Mouse (Mus musculus): ENCODE results near the gene Ccndbp1.
"Not testable (repeated sequence)": the region's sequence is repeated elsewhere in the genome, so short reads cannot be mapped to it uniquely, and the experiment has no call there.

Gene Ccndbp1

GRCm38 (mm10) chr2:121003586-121003985, 4.6 kb upstream of the Ccndbp1 start:
- DNase-seq (ENCODE audit: low spot score), result no peak

- no peak for DNase-seq (ENCODE audit: low spot score)
Observed at GRCm38 (mm10) chr2:121004018-121004811, 4.0 kb upstream of the Ccndbp1 start.

- DNase-seq (ENCODE audit: low spot score), result no peak
Observed at GRCm38 (mm10) chr2:121006986-121007385, 1.2 kb upstream of the Ccndbp1 start.

- no peak for DNase-seq (ENCODE audit: low spot score)
Observed at GRCm38 (mm10) chr2:121008664-121009007, 433 bp downstream of the Ccndbp1 start.

- DNase-seq (ENCODE audit: low spot score), result no peak
Observed at GRCm38 (mm10) chr2:121009071-121009677, 971 bp downstream of the Ccndbp1 start.

- no peak for DNase-seq (ENCODE audit: low spot score)
Observed at GRCm38 (mm10) chr2:121012676-121013075, 4.5 kb downstream of the Ccndbp1 start.

GRCm38 (mm10) chr2:121015507-121015906, 7.3 kb downstream of the Ccndbp1 start:
- no peak for DNase-seq (ENCODE audit: low spot score)

DNA sequence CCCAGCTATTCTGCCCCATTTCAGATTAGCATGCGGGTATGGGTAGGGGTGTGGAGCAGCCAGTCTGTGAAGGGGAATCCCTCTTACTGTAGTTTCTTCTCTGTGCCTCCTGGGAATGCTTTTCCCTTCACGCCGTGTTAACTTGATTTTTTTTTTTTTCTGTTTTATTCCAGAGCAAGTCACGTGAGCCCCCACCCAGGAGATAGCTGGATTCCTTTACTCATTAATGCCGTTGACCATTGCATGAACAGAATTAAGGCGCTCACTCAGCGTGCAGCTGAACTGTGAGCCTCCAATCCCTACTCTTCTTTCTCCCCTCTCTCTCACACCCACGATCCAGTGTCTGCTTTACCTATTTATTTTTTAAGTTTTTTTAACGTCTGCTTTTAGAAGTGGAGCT, 8.0 kb downstream of the Ccndbp1 start:
- no peak for DNase-seq (ENCODE audit: low spot score)

DNA sequence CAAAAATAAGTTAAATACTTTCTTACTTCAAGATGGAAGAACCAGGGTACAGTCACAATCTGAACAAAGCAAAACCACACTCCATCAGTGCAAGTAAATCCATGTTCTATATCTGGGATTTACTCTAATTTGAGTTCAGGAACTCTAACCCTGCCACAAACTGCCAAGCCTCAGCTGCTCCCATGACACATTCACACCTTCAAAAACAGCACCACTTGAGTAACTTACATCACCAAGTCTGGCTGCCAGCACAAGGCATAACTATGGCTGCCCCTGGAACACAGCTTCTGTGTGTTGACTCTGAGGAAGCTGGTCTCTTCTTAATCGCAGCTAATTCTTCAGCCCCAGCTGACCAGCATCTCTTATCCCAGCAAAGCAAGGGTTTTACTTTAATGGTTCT, 8.9 kb downstream of the Ccndbp1 start:
- no peak for DNase-seq (ENCODE audit: low spot score)

DNA sequence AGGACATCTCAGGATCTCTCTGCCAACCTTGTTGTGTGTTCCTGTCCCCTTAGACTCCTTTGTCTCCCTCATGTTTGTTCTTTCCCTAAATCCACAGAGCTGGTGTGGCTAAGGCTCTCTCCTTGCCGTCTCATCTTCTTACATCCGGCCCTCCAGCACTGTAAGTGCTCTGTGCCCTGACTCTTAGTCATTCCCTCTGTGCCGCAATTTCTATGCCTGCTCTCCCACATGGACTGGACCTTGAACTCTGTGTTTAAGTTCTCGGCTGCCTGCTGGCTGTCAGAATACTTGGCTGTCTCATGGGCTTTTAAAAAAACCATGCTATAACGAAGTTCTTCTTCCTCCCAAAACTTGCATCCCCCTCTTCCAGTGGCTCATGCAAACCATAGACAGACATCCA, 14.7 kb downstream of the Ccndbp1 start:
- DNase-seq (ENCODE audit: low spot score), result no peak

GRCm38 (mm10) chr2:121036733-121037341, 28.6 kb downstream of the Ccndbp1 start, which contains the start of gene Epb42:
Epb42 (minus strand) TSS chr2:121037072.
- no peak for DNase-seq (ENCODE audit: low spot score)

DNA sequence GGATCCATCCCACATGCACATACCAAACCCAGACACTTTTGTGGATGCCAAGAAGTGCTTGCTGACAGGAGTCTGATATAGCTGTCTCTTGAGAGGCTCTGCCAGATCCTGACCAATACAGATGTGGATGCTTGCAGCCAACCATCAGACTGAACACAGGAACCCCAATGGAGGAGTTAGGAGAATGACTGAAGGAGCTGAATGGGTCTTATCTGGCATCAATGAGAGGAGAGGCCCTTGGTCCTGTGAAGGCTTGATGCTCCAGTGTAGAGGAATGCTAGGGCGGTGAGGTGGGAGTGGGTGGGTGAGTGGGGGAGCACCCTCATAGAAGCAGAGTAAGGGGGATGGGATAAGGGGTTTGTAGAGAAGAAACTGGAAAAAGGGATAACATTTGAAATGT, 30.6 kb downstream of the Ccndbp1 start:
- not testable (repeated sequence) for DNase-seq (ENCODE audit: low spot score)

GRCm38 (mm10) chr2:121039382-121039781, 31.2 kb downstream of the Ccndbp1 start:
- no peak for DNase-seq (ENCODE audit: low spot score)

DNA sequence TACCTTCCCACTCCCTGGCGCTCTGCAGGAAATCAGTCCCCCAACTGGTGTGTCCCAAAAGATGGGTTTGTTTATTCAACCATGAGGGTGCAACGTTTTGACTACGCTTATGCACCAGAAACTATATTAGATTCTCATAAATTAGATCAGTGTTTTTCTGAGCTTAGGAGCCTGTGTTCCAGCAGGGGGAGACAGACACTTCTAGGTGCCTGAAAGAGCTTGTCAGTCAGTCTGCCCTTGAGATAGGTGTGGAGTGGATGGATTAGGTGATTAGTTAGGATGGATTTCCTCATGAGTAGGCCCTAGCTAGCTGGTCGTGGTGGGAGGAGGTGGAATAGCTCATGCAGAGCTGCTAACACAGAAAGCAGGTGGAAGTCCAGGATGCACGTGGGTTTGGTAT, 32.9 kb downstream of the Ccndbp1 start:
- DNase-seq (ENCODE audit: low spot score), result no peak

- no peak for DNase-seq (ENCODE audit: low spot score)
Observed at GRCm38 (mm10) chr2:121045653-121046052, 37.5 kb downstream of the Ccndbp1 start.

- no peak for DNase-seq (ENCODE audit: low spot score)
Observed at GRCm38 (mm10) chr2:121052176-121052575, 44.0 kb downstream of the Ccndbp1 start.

DNA sequence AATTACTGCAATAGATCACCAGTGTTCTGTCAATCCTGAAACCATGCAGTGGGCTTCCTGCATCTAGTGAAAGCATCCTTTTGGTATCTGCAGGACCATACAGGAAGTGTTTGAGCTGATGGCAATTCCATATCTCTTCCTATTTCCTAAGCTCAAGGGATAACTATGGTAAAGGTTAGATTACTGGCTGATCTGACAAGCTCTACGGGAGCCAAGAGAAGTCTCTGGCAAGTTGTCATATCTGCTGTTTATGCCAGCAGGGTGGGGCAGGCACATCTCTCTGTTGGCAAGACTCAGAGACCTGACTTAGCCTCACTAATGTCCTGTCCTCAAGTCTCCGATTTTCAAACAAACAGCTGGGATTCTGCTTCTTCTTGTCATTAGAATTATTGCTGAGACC, 45.9 kb downstream of the Ccndbp1 start:
- no peak for DNase-seq (ENCODE audit: low spot score)

DNA sequence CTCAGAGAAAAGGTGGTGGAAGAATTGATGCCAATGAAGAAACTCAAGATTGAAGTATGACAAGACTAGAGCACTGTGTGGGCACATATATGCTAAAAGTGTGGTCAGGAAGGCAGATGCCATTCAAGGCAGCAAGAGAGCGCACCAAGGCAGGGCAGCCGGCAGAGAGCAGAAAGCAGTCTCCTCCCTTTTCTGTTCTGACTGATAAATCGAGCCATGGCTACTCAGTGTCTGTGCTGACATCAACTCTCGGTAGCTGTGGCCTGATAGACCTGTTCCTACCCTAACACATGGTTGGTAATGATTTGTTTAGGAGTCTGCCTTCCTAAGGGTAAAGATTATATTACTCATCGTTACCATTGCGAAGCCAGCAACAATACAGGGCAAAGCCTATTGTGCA, 47.7 kb downstream of the Ccndbp1 start:
- no peak for DNase-seq (ENCODE audit: low spot score)

- DNase-seq (ENCODE audit: low spot score), result no peak
Observed at GRCm38 (mm10) chr2:121057997-121058396, 49.8 kb downstream of the Ccndbp1 start.

- no peak for DNase-seq (ENCODE audit: low spot score)
Observed at GRCm38 (mm10) chr2:121061315-121061714, 53.1 kb downstream of the Ccndbp1 start.
